Mouse (Mus musculus): Measurements from ENCODE around the gene Elf1. TPM values are rescaled to one million over a fixed set of nuclear protein-coding genes. Genes with fewer than 3 reads are reported as not detected.
"Not testable (repeated sequence)": the region's sequence is repeated elsewhere in the genome, so short reads cannot be mapped to it uniquely, and the experiment has no call there.

Elf1 gene
- total RNA-seq, 2 experiments from 2014 or later = 8.2 to 8.3 TPM

DNA sequence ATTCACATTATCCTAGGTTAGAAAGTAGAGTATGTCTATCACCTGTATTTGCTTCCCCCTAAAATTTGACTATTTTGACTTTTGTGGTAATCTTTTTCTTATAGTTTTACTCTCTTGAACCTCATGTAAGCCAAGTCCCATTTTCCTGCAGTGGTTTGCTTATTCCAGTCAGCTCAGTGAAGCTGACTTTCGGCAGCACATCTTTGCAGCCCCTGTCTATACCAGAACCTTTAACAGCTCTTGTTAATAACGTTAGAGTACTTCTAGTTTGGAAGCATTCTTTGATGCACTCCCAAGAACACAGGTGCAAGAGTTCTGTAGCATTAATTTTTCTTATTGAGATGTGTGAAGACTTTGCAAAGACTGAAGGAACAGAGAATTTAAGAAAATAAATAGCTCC lies 37.1 kb downstream of the Elf1 start:
- no peak for DNase-seq
- intact Hi-C loops (cut with DNase I; ENCODE audit: low total_unique reads) = no loop called here

DNA sequence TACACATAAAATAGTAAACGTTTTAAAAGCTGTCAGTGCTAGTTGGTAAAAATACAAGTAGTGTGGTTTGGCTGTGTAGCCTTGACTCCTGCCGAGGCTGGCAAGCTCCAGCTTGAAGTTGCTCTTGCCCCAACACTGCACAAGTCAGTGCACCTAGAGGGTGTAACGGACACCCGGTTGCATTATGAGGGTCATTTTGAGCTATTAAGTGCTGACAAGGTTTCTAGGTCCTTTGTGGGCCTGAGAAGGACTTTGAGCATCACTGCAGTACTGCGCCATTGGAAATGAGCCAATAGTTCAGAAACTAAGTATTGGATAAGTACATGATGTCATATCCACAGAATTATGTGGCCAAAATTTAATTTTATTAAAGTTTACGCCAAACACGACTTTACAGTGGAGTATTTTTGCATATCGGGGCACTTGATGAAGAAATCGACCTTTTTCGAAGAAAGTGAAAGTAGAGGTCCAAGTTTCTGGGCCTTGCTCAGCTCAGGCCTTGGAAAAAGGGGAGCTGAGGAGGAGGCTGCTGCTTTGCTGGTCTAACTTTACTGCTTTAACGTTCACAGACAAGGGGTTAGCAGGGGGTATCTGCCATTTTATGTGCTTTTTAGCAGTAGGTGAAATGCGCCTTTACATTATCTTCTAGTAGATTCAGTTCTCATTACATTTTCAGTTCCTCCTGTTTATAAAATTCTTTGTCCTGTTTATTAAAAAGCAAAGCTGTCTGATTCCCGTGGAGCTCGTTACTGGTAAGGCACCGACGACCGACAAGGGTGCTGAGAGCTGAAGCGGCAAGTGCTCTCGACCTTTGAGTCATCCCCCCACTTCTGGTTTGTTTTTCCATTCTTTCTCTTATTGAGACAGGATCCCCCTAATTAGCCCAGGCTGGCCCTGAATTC lies 38.0 kb downstream of the Elf1 start:
- no peak for DNase-seq
- intact Hi-C loops (cut with DNase I; ENCODE audit: low total_unique reads) = no loop called here

- no peak for DNase-seq
- intact Hi-C loops (cut with DNase I; ENCODE audit: low total_unique reads) = no loop called here
Measured at GRCm38 (mm10) chr14:79519663-79519975, 38.6 kb downstream of the Elf1 start.

- no peak for DNase-seq
- intact Hi-C loops (cut with DNase I; ENCODE audit: low total_unique reads) = no loop called here
Measured at GRCm38 (mm10) chr14:79520612-79521011, 39.6 kb downstream of the Elf1 start.

DNA sequence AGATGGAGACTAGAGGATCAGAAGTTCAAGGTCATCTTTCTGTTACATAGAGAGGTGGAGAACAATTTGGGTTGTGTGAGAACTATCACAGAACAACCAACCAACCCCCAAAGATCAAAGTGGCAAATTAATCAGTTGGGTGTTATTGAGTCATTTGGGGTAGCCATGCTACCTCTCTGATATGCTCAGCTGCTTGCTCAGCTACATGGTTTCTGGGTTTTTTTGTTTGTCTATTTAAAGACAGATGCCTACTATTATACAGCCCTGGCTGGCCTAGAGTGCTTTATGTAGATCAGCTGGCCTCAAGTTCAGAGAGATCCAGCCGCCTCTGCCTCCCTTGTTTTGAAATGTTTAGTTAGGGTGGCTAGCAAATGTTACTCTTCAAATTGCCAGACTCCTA lies 40.1 kb downstream of the Elf1 start:
- DNase-seq = no peak
- intact Hi-C loops (cut with DNase I; ENCODE audit: low total_unique reads) = no loop called here

DNA sequence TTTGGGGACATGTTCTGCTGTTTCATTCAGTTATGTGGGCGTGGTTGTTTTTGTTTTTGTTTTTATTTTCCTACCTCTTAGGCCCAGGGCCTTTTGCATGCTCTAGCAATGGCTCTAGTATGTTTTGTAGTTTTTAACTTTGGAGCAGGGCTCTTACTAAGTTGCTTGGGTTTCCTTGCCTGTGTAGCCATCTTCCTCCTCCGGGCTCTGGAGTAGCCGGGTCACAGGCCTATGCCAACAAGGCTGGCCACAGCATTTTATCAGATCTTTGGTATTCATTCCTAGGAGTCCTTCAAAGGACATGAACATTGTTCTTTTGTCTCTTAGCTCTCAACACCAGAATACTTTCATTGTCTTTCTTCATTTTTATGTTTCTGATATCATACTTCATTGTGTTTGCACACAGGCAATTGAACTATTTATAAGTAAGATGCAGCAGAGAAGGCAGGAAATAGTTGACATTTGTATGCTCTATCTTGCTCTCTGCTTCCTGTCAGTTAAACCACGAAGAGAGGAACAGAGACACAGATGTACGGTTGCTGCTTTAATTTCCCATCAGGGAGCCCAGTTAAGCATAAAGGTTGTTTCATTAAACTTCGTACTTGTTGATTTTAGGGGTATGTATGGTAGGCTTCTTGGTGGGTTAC lies 40.6 kb downstream of the Elf1 start:
- no peak for DNase-seq
- intact Hi-C loops (cut with DNase I; ENCODE audit: low total_unique reads) = no loop called here

DNA sequence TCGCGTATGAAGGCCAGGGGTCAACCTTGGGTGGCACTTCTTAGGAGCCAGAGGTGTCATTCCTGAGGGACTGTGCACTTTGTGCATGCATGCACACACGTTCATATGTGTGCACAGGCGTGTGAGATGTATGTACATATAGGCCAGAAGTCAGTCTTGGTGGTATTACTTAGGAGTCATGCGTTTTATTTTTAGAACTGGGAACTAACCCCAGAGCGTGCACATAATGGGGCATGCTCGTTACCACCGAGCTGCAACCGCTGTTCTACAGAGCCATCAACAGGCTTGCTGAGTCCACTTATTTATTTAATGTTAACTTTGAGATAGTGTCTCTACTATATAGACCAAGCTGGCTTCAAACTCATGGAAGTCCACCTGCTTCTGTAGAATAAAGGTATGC lies 41.4 kb downstream of the Elf1 start:
- intact Hi-C loops (cut with DNase I; ENCODE audit: low total_unique reads) = no loop called here
- DNase-seq = no peak

- intact Hi-C loops (cut with DNase I; ENCODE audit: low total_unique reads); DNase-seq: not testable (repeated sequence)
Measured at GRCm38 (mm10) chr14:79526106-79526505, 45.1 kb downstream of the Elf1 start.

- intact Hi-C loops (cut with DNase I; ENCODE audit: low total_unique reads) = no loop called here
- no peak for DNase-seq
Measured at GRCm38 (mm10) chr14:79527704-79528103, 46.7 kb downstream of the Elf1 start.

GRCm38 (mm10) chr14:79529581-79530554 lies 48.9 kb downstream of the Elf1 start:
- intact Hi-C loops (cut with DNase I; ENCODE audit: low total_unique reads) = no loop called here
- no peak for DNase-seq

DNA sequence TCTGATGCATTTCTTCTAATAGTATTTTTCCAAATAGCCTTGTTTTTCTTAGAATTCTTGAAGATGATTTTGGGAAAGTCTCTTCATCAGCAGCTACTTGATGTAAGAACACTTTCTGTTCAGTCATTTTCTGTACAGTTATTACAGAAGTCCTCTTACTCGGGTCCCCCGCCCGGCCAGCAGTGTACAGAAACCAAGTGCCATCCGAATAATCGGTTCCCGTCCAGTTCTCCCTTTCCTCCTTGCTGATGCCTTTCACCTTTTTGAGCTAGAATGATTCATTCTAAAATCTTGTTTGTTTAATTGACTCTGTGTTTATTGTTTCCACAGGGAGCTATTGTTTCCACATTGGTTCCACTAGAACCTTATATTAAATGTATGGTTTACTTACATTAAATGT lies 49.8 kb downstream of the Elf1 start:
- DNase-seq = no peak
- intact Hi-C loops (cut with DNase I; ENCODE audit: low total_unique reads) = no loop called here

DNA sequence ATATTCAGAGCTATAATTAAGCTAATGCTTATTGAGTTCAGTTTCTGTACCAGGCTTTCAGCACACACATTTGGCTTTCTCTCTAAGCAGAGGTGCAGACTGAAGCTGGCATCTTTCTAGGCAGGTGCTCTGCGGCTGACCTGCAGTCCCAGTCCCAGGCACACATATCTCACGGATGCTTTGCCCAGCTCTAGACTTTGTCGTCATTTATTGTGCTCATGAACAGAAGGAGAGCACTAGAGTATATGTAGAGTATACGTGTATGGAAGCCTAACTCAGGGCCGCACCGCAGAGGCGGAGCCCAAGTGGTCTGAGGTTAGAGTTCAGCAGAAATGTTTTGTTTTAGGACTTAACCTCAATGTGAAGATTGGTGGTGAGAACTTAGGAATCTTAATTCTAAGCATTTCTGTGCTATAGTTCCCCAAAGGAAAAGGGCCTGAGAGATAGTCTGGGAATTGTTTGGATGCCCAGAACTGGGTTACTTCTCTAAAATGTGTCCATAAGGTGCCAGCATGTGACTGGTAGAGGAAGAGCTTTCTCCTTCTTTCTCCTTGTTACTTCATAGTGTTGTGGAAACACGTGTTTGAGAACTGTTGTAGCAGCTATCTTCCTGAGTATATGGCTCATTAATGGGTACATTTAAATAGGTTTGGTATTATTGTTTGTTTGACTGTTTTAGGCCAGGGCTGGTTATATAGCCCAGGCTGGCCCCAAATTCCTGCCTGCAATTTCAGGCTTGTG lies 51.2 kb downstream of the Elf1 start:
- DNase-seq = no peak
- intact Hi-C loops (cut with DNase I; ENCODE audit: low total_unique reads) = no loop called here

GRCm38 (mm10) chr14:79533350-79533749 lies 52.4 kb downstream of the Elf1 start:
- DNase-seq = no peak
- intact Hi-C loops (cut with DNase I; ENCODE audit: low total_unique reads) = no loop called here

DNA sequence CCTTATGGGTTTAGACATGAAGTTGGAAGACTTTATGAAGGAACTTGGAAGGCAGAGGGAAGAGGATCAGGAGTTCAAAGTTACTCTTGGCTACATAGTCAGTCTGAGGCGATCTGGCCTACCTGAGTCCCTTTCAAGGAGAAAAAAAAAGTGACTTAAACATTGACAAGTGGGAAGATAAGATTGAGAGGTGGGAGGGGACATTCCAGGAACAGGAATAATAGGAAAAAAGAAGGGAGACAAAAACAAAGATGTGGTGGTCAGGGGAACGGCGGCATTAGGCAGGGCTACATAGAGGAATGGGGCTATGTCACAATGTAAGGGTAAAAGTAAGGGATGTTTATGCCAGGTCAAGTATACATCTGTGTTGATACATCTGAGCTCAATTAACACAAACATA lies 53.2 kb downstream of the Elf1 start:
- intact Hi-C loops (cut with DNase I; ENCODE audit: low total_unique reads) = no loop called here
- DNase-seq = no peak

DNA sequence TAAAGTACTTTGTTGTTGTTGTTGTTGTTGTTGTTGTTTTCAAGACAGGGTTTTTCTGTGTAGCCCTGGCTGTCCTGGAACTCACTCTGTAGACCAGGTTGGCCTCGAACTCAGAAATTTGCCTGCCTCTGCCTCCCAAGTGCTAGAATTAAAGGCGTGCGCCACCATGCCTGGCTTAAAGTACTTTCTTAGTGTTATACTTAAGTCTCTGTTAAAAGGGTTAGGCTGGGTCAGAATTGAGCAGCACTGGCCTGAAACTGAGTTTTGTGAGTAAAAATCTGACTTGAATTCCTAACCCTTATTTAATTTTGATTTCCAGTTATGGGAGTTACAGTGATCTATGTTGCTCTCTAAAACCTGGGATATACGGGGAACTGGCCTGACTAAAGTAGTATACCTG lies 53.7 kb downstream of the Elf1 start:
- intact Hi-C loops (cut with DNase I; ENCODE audit: low total_unique reads); DNase-seq: not testable (repeated sequence)

DNA sequence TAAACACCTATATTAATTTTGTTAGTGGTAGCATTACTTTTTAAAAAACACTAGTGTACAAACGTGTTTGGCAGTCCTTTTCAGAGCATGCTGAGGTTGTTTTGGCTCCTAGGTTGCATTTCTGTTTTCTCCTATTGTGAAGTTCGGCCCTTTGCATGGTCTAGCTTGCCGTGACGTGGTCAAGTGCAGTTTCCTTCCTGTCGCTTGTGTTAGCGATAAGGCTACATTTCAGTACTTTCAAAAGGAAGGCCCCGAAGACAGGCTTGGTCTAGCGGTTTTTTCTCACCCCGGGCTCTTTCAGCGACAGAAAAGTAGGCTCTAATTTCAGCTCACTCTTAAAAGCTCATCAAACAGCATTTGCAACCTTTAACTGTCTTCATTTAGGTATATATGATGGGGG lies 54.3 kb downstream of the Elf1 start:
- no peak for DNase-seq
- intact Hi-C loops (cut with DNase I; ENCODE audit: low total_unique reads) = no loop called here

- intact Hi-C loops (cut with DNase I; ENCODE audit: low total_unique reads) = no loop called here
- DNase-seq = no peak
Measured at GRCm38 (mm10) chr14:79536011-79536410, 55.0 kb downstream of the Elf1 start.

DNA sequence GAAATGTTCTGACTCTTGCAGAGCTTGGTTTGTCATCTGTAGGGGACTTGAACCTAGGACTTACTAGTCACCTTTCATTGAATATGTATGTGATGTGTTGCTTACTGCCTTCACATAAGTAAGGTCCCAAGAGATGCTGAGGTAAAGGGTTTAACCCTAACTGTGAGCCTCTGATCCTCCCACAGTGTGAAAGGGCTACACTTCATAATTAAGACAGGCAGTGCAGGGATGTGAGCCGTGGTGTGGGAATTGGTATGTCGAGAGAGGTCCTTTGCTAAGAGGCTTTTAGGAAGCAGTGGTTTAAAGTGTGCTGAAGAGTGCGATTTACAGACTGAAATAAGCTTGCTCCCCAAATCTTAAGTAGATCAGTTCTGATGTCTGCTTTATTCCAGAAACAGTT lies 55.8 kb downstream of the Elf1 start:
- intact Hi-C loops (cut with DNase I; ENCODE audit: low total_unique reads) = no loop called here
- DNase-seq = no peak

DNA sequence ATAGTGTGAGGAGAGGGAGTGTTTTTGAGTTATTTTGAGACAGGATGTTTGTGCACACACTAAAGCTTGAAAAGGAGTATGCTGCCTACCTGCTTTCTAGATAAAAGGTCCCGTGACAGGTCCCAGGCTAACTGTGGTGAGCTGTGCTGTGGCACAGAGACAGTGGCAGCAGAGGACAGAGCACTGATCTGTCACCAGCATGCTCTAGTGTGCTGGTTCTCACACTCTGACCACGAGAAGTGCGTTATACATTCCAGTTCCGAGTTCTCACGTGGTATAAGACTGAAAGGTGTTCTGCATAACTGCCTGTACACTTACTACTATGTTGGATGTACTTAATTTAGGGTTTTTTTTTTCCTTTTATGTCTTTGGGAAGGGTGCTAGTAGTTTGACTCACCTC lies 56.5 kb downstream of the Elf1 start:
- intact Hi-C loops (cut with DNase I; ENCODE audit: low total_unique reads) = no loop called here
- DNase-seq = no peak

DNA sequence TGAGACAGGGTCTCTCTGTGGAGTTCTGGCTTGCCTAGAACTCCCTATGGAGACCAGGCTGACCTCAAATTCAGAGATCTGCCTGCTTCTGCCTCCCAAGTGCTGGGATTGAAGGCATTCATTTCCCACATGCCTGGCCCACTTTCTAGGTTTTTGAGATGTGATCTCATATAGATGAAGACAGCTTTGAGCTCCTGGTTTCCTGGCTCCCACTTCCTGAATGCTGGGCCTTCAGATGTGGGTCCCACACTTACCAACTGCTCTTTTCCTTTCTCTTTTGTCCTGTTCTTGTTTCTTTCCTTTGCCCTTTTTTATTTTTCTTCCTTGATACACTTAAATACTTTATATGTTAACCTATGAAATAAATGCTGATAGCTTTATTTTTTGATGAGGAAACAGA lies 56.9 kb downstream of the Elf1 start:
- intact Hi-C loops (cut with DNase I; ENCODE audit: low total_unique reads) = no loop called here

More for the DNA sequence above, 56.9 kb downstream of the Elf1 start:
- DNase-seq = no peak
